Mouse (Mus musculus) intestine, postnatal 0 days (tissue): Measurements from ENCODE around the gene Fam126a. TPM values are rescaled to one million over a fixed set of nuclear protein-coding genes. Genes with fewer than 3 reads are reported as not detected.
A peak's percentile ranks its signal among the peaks of the same experiment; 100 is the strongest.

Experiments
- ATAC-seq: fragments of 200-750 bp; cut with Nextera tagmentation; 2 replicates; pipeline ENCODE4 v1.8.0; 2017; ENCODE audit warnings: mild to moderate bottlenecking, moderate TSS enrichment, moderate library complexity
- H3K27ac ChIP-seq: fragments of 300-500 bp; sonication (generic); 2 replicates; pipeline ENCODE4 v1.5.1; 2014; ENCODE audit warnings: mild to moderate bottlenecking, low read depth, low read length, moderate library complexity
- H3K27me3 ChIP-seq: fragments of 300-500 bp; sonication (generic); replicated peaks from 2 replicates; pipeline ENCODE4 v1.6.1; 2014; ENCODE audit warnings: low read length, mixed read lengths; ENCODE audit not compliant: control insufficient read depth, insufficient read depth
- H3K36me3 ChIP-seq: fragments of 300-500 bp; sonication (generic); 2 replicates; pipeline ENCODE4 v1.6.1; 2014; ENCODE audit warnings: mild to moderate bottlenecking, moderate library complexity; ENCODE audit not compliant: control insufficient read depth, insufficient read depth
- H3K4me1 ChIP-seq: fragments of 300-500 bp; sonication (generic); replicated peaks from 2 replicates; pipeline ENCODE4 v1.6.1; 2014; ENCODE audit warnings: antibody characterized with exemption, low read length, mixed read lengths; ENCODE audit not compliant: control insufficient read depth, insufficient read depth
- H3K4me2 ChIP-seq: fragments of 300-500 bp; sonication (generic); replicated peaks from 2 replicates; pipeline ENCODE4 v1.6.1; 2014; ENCODE audit warnings: low read depth, mild to moderate bottlenecking, moderate library complexity
- H3K4me3 ChIP-seq: fragments of 300-500 bp; sonication (generic); 2 replicates; pipeline ENCODE4 v1.5.1; 2014; ENCODE audit warnings: low read depth, low read length
- H3K9ac ChIP-seq: fragments of 300-500 bp; sonication (generic); 2 replicates; pipeline ENCODE4 v1.6.1; 2014; ENCODE audit warnings: mild to moderate bottlenecking, low read depth, low read length
- H3K9me3 ChIP-seq: fragments of 300-500 bp; sonication (generic); 2 replicates; pipeline ENCODE4 v1.6.1; 2016; ENCODE audit warnings: mixed run types; ENCODE audit not compliant: control insufficient read depth
- CTCF ChIP-seq: sonication (generic); IDR thresholded peaks from 2 replicates; pipeline ENCODE4 v1.5.1; 2016; ENCODE audit warnings: low read depth, mild to moderate bottlenecking, control low read depth, antibody characterized with exemption, moderate library complexity
- WGBS: fragments of 180-500 bp; shearing (Covaris S2); extraction: QIAGEN DNeasy Blood & Tissue Kit; methylation state at CpG from one replicate; pipeline ENCODE4 v1.1.7; 2014; 5-methylcytosine and 5-hydroxymethylcytosine counted together
- polyA plus RNA-seq: library from polyadenylated mRNA; unstranded; fragments of >200 nt; fragmentation: Nextera tagmentation; extraction: Ambion mirVana; gene quantifications from 2 replicates; pipeline ENCODE4 v1.2.1, GENCODE M21; 2015

Fam126a gene
- polyA plus RNA-seq, 1 experiment from 2014 or later: 5.0 TPM

- Histone ChIP-seq H3K36me3 (no peaks in the 10 kb centered on the region), H3K4me1 (no peaks in the 10 kb centered on the region), H3K27ac (no peak overlapping the region), H3K4me3 (no peak overlapping the region), H3K27me3 (no peaks in the 10 kb centered on the region), H3K4me2 (no peak overlapping the region), H3K9me3 (no peaks in the 10 kb centered on the region), H3K9ac (no peak overlapping the region)
- ATAC-seq: no peak
- TF ChIP-seq CTCF: no peak
- 74% methylated on average over 6 of the region's 6 CpGs for WGBS
Measured at GRCm38 (mm10) chr5:24036731-24037130, 6.2 kb upstream of the Fam126a start.

GRCm38 (mm10) chr5:24034970-24035369 is 4.5 kb upstream of the Fam126a start:
- ATAC-seq: no peak
- H3K27me3 ChIP-seq: no peaks in the 10 kb centered on the region
- no peak overlapping the region for H3K27ac ChIP-seq
- no peak overlapping the region for H3K4me2 ChIP-seq
- H3K4me3 ChIP-seq: no peak overlapping the region
- no peak for TF ChIP-seq CTCF
- WGBS: 54% methylated on average over 3 of the region's 3 CpGs
- H3K36me3 ChIP-seq: no peaks in the 10 kb centered on the region
- H3K9me3 ChIP-seq: no peaks in the 10 kb centered on the region
- H3K9ac ChIP-seq: no peak overlapping the region
- H3K4me1 ChIP-seq: no peaks in the 10 kb centered on the region

GRCm38 (mm10) chr5:24034091-24034490 is 3.6 kb upstream of the Fam126a start:
- Histone ChIP-seq H3K4me2 (no peak overlapping the region), H3K9ac (no peak overlapping the region), H3K27ac (no peak overlapping the region), H3K36me3 (no peaks in the 10 kb centered on the region), H3K27me3 (no peaks in the 10 kb centered on the region), H3K9me3 (no peaks in the 10 kb centered on the region), H3K4me3 (no peak overlapping the region), H3K4me1 (no peaks in the 10 kb centered on the region)
- TF ChIP-seq CTCF: no peak
- WGBS: 70% methylated on average over 1 of the region's 1 CpGs
- ATAC-seq: no peak

GRCm38 (mm10) chr5:24029946-24030578 is 428 bp downstream of the Fam126a start:
- peak overlapping the region; percentile 70 for H3K9ac ChIP-seq
- no peak for TF ChIP-seq CTCF
- no peaks in the 10 kb centered on the region for H3K9me3 ChIP-seq
- peak; percentile 83 for ATAC-seq
- H3K36me3 ChIP-seq: no peaks in the 10 kb centered on the region
- under 1% methylated on average over 67 of the region's 73 CpGs for WGBS
- H3K4me2 ChIP-seq: peak overlapping the region; percentile 99
- H3K4me1 ChIP-seq: no peaks in the 10 kb centered on the region
- peak overlapping the region; percentile 74 for H3K4me3 ChIP-seq
- peak overlapping the region; percentile 82 for H3K27ac ChIP-seq
- H3K27me3 ChIP-seq: no peaks in the 10 kb centered on the region

- Histone ChIP-seq H3K27ac (no peak overlapping the region), H3K4me1 (no peaks in the 10 kb centered on the region), H3K9me3 (no peaks in the 10 kb centered on the region), H3K4me2 (peak overlapping the region; percentile 99), H3K27me3 (no peaks in the 10 kb centered on the region), H3K9ac (peak overlapping the region; percentile 70), H3K36me3 (no peaks in the 10 kb centered on the region), H3K4me3 (peak overlapping the region; percentile 74)
- TF ChIP-seq CTCF: peak; percentile 70
- 5% methylated on average over 11 of the region's 11 CpGs for WGBS
- ATAC-seq: 0 out of 2 replicates have a peak, but pooled peaks have one; percentile 12
Measured at GRCm38 (mm10) chr5:24029331-24029771, 1.1 kb downstream of the Fam126a start.

- H3K4me3 ChIP-seq: no peak overlapping the region
- no peaks in the 10 kb centered on the region for H3K4me1 ChIP-seq
- H3K36me3 ChIP-seq: no peaks in the 10 kb centered on the region
- no peak overlapping the region for H3K9ac ChIP-seq
- no peak overlapping the region for H3K4me2 ChIP-seq
- no peak overlapping the region for H3K27ac ChIP-seq
- 62% methylated on average over 3 of the region's 3 CpGs for WGBS
- H3K9me3 ChIP-seq: no peaks in the 10 kb centered on the region
- TF ChIP-seq CTCF: no peak
- no peak for ATAC-seq
- no peaks in the 10 kb centered on the region for H3K27me3 ChIP-seq
Measured at GRCm38 (mm10) chr5:24024957-24025356, 5.5 kb downstream of the Fam126a start.
